Mouse (Mus musculus): Measurements from ENCODE around the gene Pax5. TPM values are rescaled to one million over a fixed set of nuclear protein-coding genes. Genes with fewer than 3 reads are reported as not detected.
A peak's percentile ranks its signal among the peaks of the same experiment; 100 is the strongest.
"Not testable (repeated sequence)": the region's sequence is repeated elsewhere in the genome, so short reads cannot be mapped to it uniquely, and the experiment has no call there.

Pax5 gene
- polyA plus RNA-seq (2015; fragmentation: Nextera tagmentation; extraction: Ambion mirVana), result 0.01 and 0.09 TPM in 2 replicates

GRCm38 (mm10) chr4:44709740-44710700, at the start of gene Pax5:
Pax5 (minus strand) TSS chr4:44710487.
- no peak within 1 kb of the TSS for H3K4me2 ChIP-seq
- no peak within 1 kb of the TSS for H3K9ac ChIP-seq
- WGBS (ENCODE audit: insufficient replicate concordance), result 28% methylated on average over 16 of the region's 16 CpGs

GRCm38 (mm10) chr4:44757131-44757530, 46.8 kb upstream of the Pax5 start:
- H3K27ac ChIP-seq, result peak overlapping the region; percentile 93
- not testable (repeated sequence) for DNase-seq; H3K36me3 ChIP-seq; H3K27me3 ChIP-seq; ATAC-seq (ENCODE audit: low read depth); H3K9me3 ChIP-seq (replicated peaks)
- H3K9ac ChIP-seq, result peak overlapping the region; percentile 89
- WGBS (ENCODE audit: insufficient replicate concordance), result 3% methylated on average over 10 of the region's 10 CpGs
- peak overlapping the region; percentile 83 for H3K4me2 ChIP-seq
- peak overlapping the region; percentile 82 for H3K4me3 ChIP-seq (replicated peaks)
- peaks cover 14% of the 10 kb centered on the region for H3K4me1 ChIP-seq (replicated peaks)

More at GRCm38 (mm10) chr4:44709740-44710700, at the start of gene Pax5:
- ATAC-seq (ENCODE audit: low read depth), result no peak
- Histone ChIP-seq H3K27me3 (peaks cover 100% of the 10 kb centered on the region), H3K27ac (no peak within 1 kb of the TSS), H3K9me3 (replicated peaks) (no peaks in the 10 kb centered on the region), H3K4me1 (replicated peaks) (0 out of 2 replicates have a peak, but pooled peaks cover 4% of the 10 kb centered on the region), H3K4me3 (replicated peaks) (no peak within 1 kb of the TSS), H3K36me3 (no peaks in the 10 kb centered on the region)
- DNase-seq, result no peak

- H3K27me3 ChIP-seq, result no peaks in the 10 kb centered on the region
- H3K36me3 ChIP-seq, result no peaks in the 10 kb centered on the region
- DNase-seq (peak; percentile 87), ATAC-seq (ENCODE audit: low read depth) (peak; percentile 99)
- peak overlapping the region; percentile 83 for H3K4me2 ChIP-seq
- under 1% methylated on average over 60 of the region's 60 CpGs for WGBS (ENCODE audit: insufficient replicate concordance)
- H3K4me1 ChIP-seq (replicated peaks), result peaks cover 14% of the 10 kb centered on the region
- no peaks in the 10 kb centered on the region for H3K9me3 ChIP-seq (replicated peaks)
- H3K4me3 ChIP-seq (replicated peaks), result peak overlapping the region; percentile 82
- H3K27ac ChIP-seq, result peak overlapping the region; percentile 93
- H3K9ac ChIP-seq, result peak overlapping the region; percentile 89
Observed at GRCm38 (mm10) chr4:44756134-44756951, 46.1 kb upstream of the Pax5 start.

- peak; percentile 19 for ATAC-seq (ENCODE audit: low read depth)
- 4% methylated on average over 15 of the region's 15 CpGs for WGBS (ENCODE audit: insufficient replicate concordance)
- Histone ChIP-seq H3K36me3 (no peaks in the 10 kb centered on the region), H3K4me3 (replicated peaks) (peak within 1 kb of the TSS; percentile 82), H3K4me1 (replicated peaks) (peaks cover 14% of the 10 kb centered on the region), H3K27me3 (no peaks in the 10 kb centered on the region), H3K4me2 (peak within 1 kb of the TSS; percentile 83), H3K27ac (peak within 1 kb of the TSS; percentile 93), H3K9me3 (replicated peaks) (no peaks in the 10 kb centered on the region), H3K9ac (peak within 1 kb of the TSS; percentile 89)
- DNase-seq, result no peak
Observed at GRCm38 (mm10) chr4:44755553-44756133, 45.4 kb upstream of the Pax5 start, which contains the start of gene Zcchc7. Zcchc7 (plus strand) TSS chr4:44755877.

GRCm38 (mm10) chr4:44740471-44740870, 30.2 kb upstream of the Pax5 start:
- Histone ChIP-seq H3K36me3 (no peaks in the 10 kb centered on the region), H3K4me2 (no peak overlapping the region), H3K27me3 (peaks cover 5% of the 10 kb centered on the region; the same call in 1 of the 2 replicates), H3K9me3 (replicated peaks) (no peaks in the 10 kb centered on the region), H3K9ac (no peak overlapping the region), H3K27ac (no peak overlapping the region), H3K4me1 (replicated peaks) (no peaks in the 10 kb centered on the region), H3K4me3 (replicated peaks) (no peak overlapping the region)
- DNase-seq (no peak), ATAC-seq (ENCODE audit: low read depth) (no peak)
- WGBS (ENCODE audit: insufficient replicate concordance), result 49% methylated on average over 1 of the region's 1 CpGs

GRCm38 (mm10) chr4:44721237-44721636, 10.9 kb upstream of the Pax5 start:
- H3K4me2 ChIP-seq, result no peak overlapping the region
- no peak overlapping the region for H3K4me3 ChIP-seq (replicated peaks)
- ATAC-seq (ENCODE audit: low read depth) (no peak), DNase-seq (no peak)
- H3K27me3 ChIP-seq, result peaks cover 29% of the 10 kb centered on the region
- H3K9me3 ChIP-seq (replicated peaks), result no peaks in the 10 kb centered on the region
- 63% methylated on average over 4 of the region's 4 CpGs for whole genome bisulfite sequencing (ENCODE audit: insufficient replicate concordance)
- H3K9ac ChIP-seq, result no peak overlapping the region
- no peak overlapping the region for H3K27ac ChIP-seq
- H3K36me3 ChIP-seq, result no peaks in the 10 kb centered on the region
- no peaks in the 10 kb centered on the region for H3K4me1 ChIP-seq (replicated peaks)

- no peaks in the 10 kb centered on the region for H3K9me3 ChIP-seq (replicated peaks)
- H3K4me3 ChIP-seq (replicated peaks), result no peak overlapping the region
- H3K4me1 ChIP-seq (replicated peaks), result no peaks in the 10 kb centered on the region
- H3K36me3 ChIP-seq, result no peaks in the 10 kb centered on the region
- H3K4me2 ChIP-seq, result no peak overlapping the region
- ATAC-seq (ENCODE audit: low read depth) (no peak), DNase-seq (no peak)
- H3K9ac ChIP-seq, result no peak overlapping the region
- H3K27me3 ChIP-seq, result peaks cover 38% of the 10 kb centered on the region
- H3K27ac ChIP-seq, result no peak overlapping the region
- WGBS (ENCODE audit: insufficient replicate concordance), result 78% methylated on average over 8 of the region's 8 CpGs
Observed at GRCm38 (mm10) chr4:44720046-44720445, 9.8 kb upstream of the Pax5 start.

GRCm38 (mm10) chr4:44717676-44718075, 7.4 kb upstream of the Pax5 start:
- Histone ChIP-seq H3K36me3 (no peaks in the 10 kb centered on the region), H3K27ac (no peak overlapping the region), H3K9me3 (replicated peaks) (no peaks in the 10 kb centered on the region), H3K27me3 (peaks cover 62% of the 10 kb centered on the region), H3K4me1 (replicated peaks) (0 out of 2 replicates have a peak, but pooled peaks cover 4% of the 10 kb centered on the region), H3K4me3 (replicated peaks) (no peak overlapping the region), H3K9ac (no peak overlapping the region), H3K4me2 (no peak overlapping the region)
- ATAC-seq (ENCODE audit: low read depth) (no peak), DNase-seq (no peak)
- WGBS (ENCODE audit: insufficient replicate concordance), result 48% methylated on average over 3 of the region's 3 CpGs

- 0 out of 2 replicates have a peak, but pooled peaks cover 4% of the 10 kb centered on the region for H3K4me1 ChIP-seq (replicated peaks)
- peaks cover 75% of the 10 kb centered on the region for H3K27me3 ChIP-seq
- no peak overlapping the region for H3K4me3 ChIP-seq (replicated peaks)
- H3K27ac ChIP-seq, result no peak overlapping the region
- DNase-seq (no peak), ATAC-seq (ENCODE audit: low read depth) (no peak)
- H3K4me2 ChIP-seq, result no peak overlapping the region
- no peaks in the 10 kb centered on the region for H3K9me3 ChIP-seq (replicated peaks)
- no peak overlapping the region for H3K9ac ChIP-seq
- WGBS (ENCODE audit: insufficient replicate concordance), result 6% methylated on average over 10 of the region's 10 CpGs
- no peaks in the 10 kb centered on the region for H3K36me3 ChIP-seq
Observed at GRCm38 (mm10) chr4:44716391-44716790, 6.1 kb upstream of the Pax5 start.

- no peak for DNase-seq
- Histone ChIP-seq H3K4me1 (replicated peaks) (0 out of 2 replicates have a peak, but pooled peaks cover 4% of the 10 kb centered on the region), H3K9me3 (replicated peaks) (no peaks in the 10 kb centered on the region), H3K4me2 (no peak overlapping the region), H3K4me3 (replicated peaks) (no peak overlapping the region), H3K27ac (no peak overlapping the region), H3K36me3 (no peaks in the 10 kb centered on the region), H3K9ac (no peak overlapping the region), H3K27me3 (peaks cover 82% of the 10 kb centered on the region)
- no peak for ATAC-seq (ENCODE audit: low read depth)
- WGBS (ENCODE audit: insufficient replicate concordance), result 12% methylated on average over 3 of the region's 3 CpGs
Observed at GRCm38 (mm10) chr4:44715621-44716160, 5.4 kb upstream of the Pax5 start.

All from liver, embryonic 13.5 days (tissue).